Mouse (Mus musculus) urinary bladder, adult 18-20 months (tissue): ENCODE measurements at regions not wholly inside any gene's neighbourhood (a gene's known extent, or its start where the extent isn't known, plus 50 kb on each side); places are given as distances from the start of the nearest gene placed in this dataset.
A peak's percentile ranks its signal among the peaks of the same experiment; 100 is the strongest.

Experiments used
- DNase-seq, 2 experiments: peaks; one replicate each; pipeline ENCODE4 v3.0.0; 2022; ENCODE audit warnings: low spot score in 2 of 2, mixed read lengths in 2 of 2

- DNase-seq = no peak
These were observed 84.0 kb upstream of the Arrdc3 start for GRCm38 (mm10) chr13:80798863-80799817.

GRCm38 (mm10) chr13:80806172-80806571, 77.0 kb upstream of the Arrdc3 start:
- peak in 1 of 2 experiments; percentile 7 for DNase-seq

DNA sequence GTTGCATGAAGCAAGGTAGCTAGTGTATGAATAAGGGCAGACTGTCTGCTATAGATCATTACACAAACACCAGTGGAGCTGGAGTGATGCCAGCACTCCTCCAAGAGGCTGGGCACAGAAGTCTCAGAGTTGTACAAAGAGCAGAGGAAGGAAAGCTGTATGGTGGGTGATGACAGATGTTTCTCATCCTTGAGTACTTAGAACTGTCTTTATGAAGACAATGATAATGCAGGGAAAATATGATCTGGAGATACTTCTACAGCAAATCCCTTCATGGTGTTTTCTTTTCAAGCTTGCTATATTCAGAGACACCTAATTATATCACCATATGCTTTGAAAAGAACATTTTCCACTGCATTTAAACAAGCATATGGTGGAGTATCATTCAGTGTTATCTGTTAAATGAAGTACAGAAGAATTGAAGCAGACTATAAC, 56.1 kb upstream of the Arrdc3 start:
- DNase-seq = no peak
